Comparison of ENCODE assay signal across 28 mouse cellular contexts in the genomic region with DNA sequence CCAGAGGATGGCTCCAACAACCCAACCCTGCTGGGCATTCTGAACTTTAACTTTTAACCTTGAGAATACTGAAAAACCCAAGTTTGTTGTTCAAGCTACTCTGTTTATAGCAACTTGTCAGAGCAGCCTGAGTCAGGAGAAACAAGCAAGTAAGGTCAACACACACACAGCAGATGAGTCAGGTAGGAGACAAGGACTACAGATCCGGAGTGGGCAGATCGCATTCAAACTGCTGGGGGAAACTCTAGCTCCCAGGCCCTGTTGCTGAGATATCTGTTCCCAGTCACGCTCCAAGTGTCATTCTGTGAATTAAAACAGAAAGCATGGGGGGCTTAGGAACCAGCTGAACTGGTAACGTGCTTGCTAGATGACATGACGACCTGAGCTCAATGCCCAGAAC. TPM values are rescaled to one million over a fixed set of nuclear protein-coding genes. Genes with fewer than 3 reads are reported as not detected.
DNase-seq lines count a peak whose midpoint lies in the region; ATAC-seq and TF ChIP-seq lines count a peak whose summit lies in the region.
"Had no signal": no experiment of that assay in that cellular context is flagged by ENCODE, and none has a peak within 500 bp of the region (broad histone marks: within the 10 kb centered on the region; RNA-seq: fewer than 3 reads in every experiment).

No protein-coding gene starts in this region.

- DNase-seq in adrenal gland, adult 2 months: peak; percentile 57
- no peak for DNase-seq in adrenal gland, postnatal 10 days
- DNase-seq in heart, adult 11 months: peak; percentile 64
- DNase-seq in heart, adult 8-10 months (ENCODE audit: low spot score): no peak
- no peak for DNase-seq in spleen, adult 2 months (ENCODE audit: low read depth in 1 of 2, low spot score in 2 of 2)
- no peak for DNase-seq in spleen, postnatal 10 days (ENCODE audit: low spot score in 2 of 2)
- DNase-seq: cerebellum, adult 11-12 months; cerebellum, adult 8-10 months; cerebellum, postnatal 10 days; cerebellum, postnatal 36 days; embryo, embryonic 11 days; gastrocnemius, postnatal 10 days; gastrocnemius, postnatal 36 days; heart, postnatal 10 days; heart, postnatal 36 days had no signal

- no peak overlapping the region for H3K4me3 ChIP-seq in spleen, adult 2 months (ENCODE audit: extremely low read depth, insufficient read depth, insufficient read length)
- H3K4me3 ChIP-seq in forebrain, embryonic 12.5 days (replicated peaks): no peak overlapping the region
- H3K4me3 ChIP-seq: embryonic facial prominence, embryonic 10.5 days; embryonic facial prominence, embryonic 13.5 days; erythroblast, embryonic 14.5 days; forebrain, embryonic 13.5 days; heart, embryonic 12.5 days; heart, embryonic 15.5 days; hindbrain, embryonic 10.5 days; hindbrain, embryonic 13.5 days; intestine, embryonic 15.5 days had no signal

- 82% methylated on average over 5 of the region's 5 CpGs for WGBS in spleen, adult 2 months
- 92% methylated on average over 5 of the region's 5 CpGs for WGBS in forebrain, embryonic 12.5 days

- no peaks in the 10 kb centered on the region for H3K27me3 ChIP-seq in spleen, adult 2 months (ENCODE audit: control insufficient read depth, insufficient read depth, low read length)
- H3K27me3 ChIP-seq in forebrain, embryonic 12.5 days: no peaks in the 10 kb centered on the region
- H3K27me3 ChIP-seq: embryonic facial prominence, embryonic 13.5 days; forebrain, embryonic 13.5 days; heart, embryonic 12.5 days; heart, embryonic 15.5 days; hindbrain, embryonic 13.5 days; intestine, embryonic 15.5 days had no signal

- H3K4me2 ChIP-seq in forebrain, embryonic 12.5 days: no peak overlapping the region
- H3K4me2 ChIP-seq: embryonic facial prominence, embryonic 13.5 days; forebrain, embryonic 13.5 days; heart, embryonic 12.5 days; heart, embryonic 15.5 days; hindbrain, embryonic 13.5 days; intestine, embryonic 15.5 days had no signal

- TF ChIP-seq POLR2A in spleen, adult 2 months (IDR thresholded peaks at IDR 0.05; ENCODE audit: low read depth, low read length): no peak

- peaks cover 10% of the 10 kb centered on the region for H3K36me3 ChIP-seq in spleen, adult 2 months (ENCODE audit: control insufficient read depth, insufficient read depth, low read length)
- no peaks in the 10 kb centered on the region for H3K36me3 ChIP-seq in forebrain, embryonic 12.5 days (replicated peaks)
- H3K36me3 ChIP-seq: embryonic facial prominence, embryonic 10.5 days; embryonic facial prominence, embryonic 13.5 days; heart, embryonic 12.5 days; heart, embryonic 15.5 days; hindbrain, embryonic 10.5 days; hindbrain, embryonic 13.5 days; intestine, embryonic 15.5 days had no signal

- H3K9ac ChIP-seq in forebrain, embryonic 12.5 days: no peak overlapping the region
- H3K9ac ChIP-seq: embryonic facial prominence, embryonic 13.5 days; forebrain, embryonic 13.5 days; heart, embryonic 12.5 days; heart, embryonic 15.5 days; hindbrain, embryonic 13.5 days; intestine, embryonic 15.5 days had no signal

- peak overlapping the region; percentile 10 for H3K27ac ChIP-seq in spleen, adult 2 months (ENCODE audit: insufficient read depth, low read length)
- no peak overlapping the region for H3K27ac ChIP-seq in forebrain, embryonic 12.5 days
- H3K27ac ChIP-seq: embryonic facial prominence, embryonic 10.5 days; embryonic facial prominence, embryonic 13.5 days; forebrain, embryonic 13.5 days; heart, embryonic 15.5 days; hindbrain, embryonic 10.5 days; hindbrain, embryonic 13.5 days; intestine, embryonic 15.5 days had no signal

- ATAC-seq in forebrain, embryonic 12.5 days (ENCODE audit: low FRiP score): no peak
- ATAC-seq: activated CD4-positive, CD25-positive, alpha-beta regulatory T cell, adult 4 months; forebrain, embryonic 13.5 days; forebrain, embryonic 16.5 days; hindbrain, embryonic 16.5 days; intestine, embryonic 15.5 days had no signal

- no peak for TF ChIP-seq CTCF in spleen, adult 2 months (IDR thresholded peaks at IDR 0.05; ENCODE audit: extremely low read depth, insufficient read depth, insufficient read length, insufficient replicate concordance)

- no peaks in the 10 kb centered on the region for H3K9me3 ChIP-seq in forebrain, embryonic 12.5 days
- H3K9me3 ChIP-seq: embryonic facial prominence, embryonic 10.5 days; embryonic facial prominence, embryonic 13.5 days; forebrain, embryonic 13.5 days; heart, embryonic 12.5 days; heart, embryonic 15.5 days; hindbrain, embryonic 10.5 days; hindbrain, embryonic 13.5 days; intestine, embryonic 15.5 days had no signal

- peaks cover 22% of the 10 kb centered on the region; the same call in 1 of the 2 replicates for H3K4me1 ChIP-seq in spleen, adult 2 months (ENCODE audit: control insufficient read depth, insufficient read depth, insufficient read length)
- no peaks in the 10 kb centered on the region for H3K4me1 ChIP-seq in forebrain, embryonic 12.5 days
- H3K4me1 ChIP-seq: heart, embryonic 15.5 days; hindbrain, embryonic 13.5 days; intestine, embryonic 15.5 days had no signal

RNA-seq across cellular contexts. Expression of gene Ly86, which starts 4.0 kb away (rescaled TPM):
- 1 to 10 TPM; 5.9 to 6.0 TPM for total RNA-seq in adrenal gland, adult 2 months (2021)
- polyA plus RNA-seq in adrenal gland, adult 2 months (2012; rRNA removed): 2.1 and 2.4 TPM in 2 replicates
- 1 to 10 TPM; 4.2 to 4.6 TPM for total RNA-seq in adrenal gland, postnatal 10 days (2021)
- total RNA-seq in heart, adult 8-10 months (2022): 1 to 10 TPM; 1.2 to 1.7 (median 1.4) TPM
- polyA plus RNA-seq in spleen, adult 2 months (2012; rRNA removed): 44.8 and 49.3 TPM in 2 replicates
- polyA plus RNA-seq in forebrain, embryonic 12.5 days (2016; fragmentation: Nextera tagmentation; extraction: Ambion mirVana): 4.6 and 5.4 TPM in 2 replicates
- polyA plus RNA-seq: erythroblast, embryonic 14.5 days had no signal

Comparison
In these comparisons a context has a peak if more than half of its experiments do, and no peak if none do; other contexts are left out.
1. DNase-seq: peak in adrenal gland, adult 2 months (single experiment) and heart, adult 11 months (single experiment); none in adrenal gland, postnatal 10 days (single experiment), heart, adult 8-10 months (single experiment), spleen, adult 2 months (0 of 2) and spleen, postnatal 10 days (0 of 2).